Mouse (Mus musculus) lung, adult 2 months (tissue): ENCODE data around the gene Npr2.

Experiments used
- CTCF ChIP-seq: fragments of 200-500 bp; IDR thresholded peaks from 2 replicates; pipeline ENCODE4 v1.5.1; 2011; ENCODE audit warnings: mild to moderate bottlenecking, low read length, control low read depth; ENCODE audit not compliant: insufficient read depth
- POLR2A ChIP-seq: fragments of 200-500 bp; IDR thresholded peaks from 2 replicates; pipeline ENCODE4 v1.6.1; 2011; ENCODE audit warnings: low read depth, mild to moderate bottlenecking, control low read depth, low read length, borderline replicate concordance; ENCODE audit errors: extremely low read depth

DNA sequence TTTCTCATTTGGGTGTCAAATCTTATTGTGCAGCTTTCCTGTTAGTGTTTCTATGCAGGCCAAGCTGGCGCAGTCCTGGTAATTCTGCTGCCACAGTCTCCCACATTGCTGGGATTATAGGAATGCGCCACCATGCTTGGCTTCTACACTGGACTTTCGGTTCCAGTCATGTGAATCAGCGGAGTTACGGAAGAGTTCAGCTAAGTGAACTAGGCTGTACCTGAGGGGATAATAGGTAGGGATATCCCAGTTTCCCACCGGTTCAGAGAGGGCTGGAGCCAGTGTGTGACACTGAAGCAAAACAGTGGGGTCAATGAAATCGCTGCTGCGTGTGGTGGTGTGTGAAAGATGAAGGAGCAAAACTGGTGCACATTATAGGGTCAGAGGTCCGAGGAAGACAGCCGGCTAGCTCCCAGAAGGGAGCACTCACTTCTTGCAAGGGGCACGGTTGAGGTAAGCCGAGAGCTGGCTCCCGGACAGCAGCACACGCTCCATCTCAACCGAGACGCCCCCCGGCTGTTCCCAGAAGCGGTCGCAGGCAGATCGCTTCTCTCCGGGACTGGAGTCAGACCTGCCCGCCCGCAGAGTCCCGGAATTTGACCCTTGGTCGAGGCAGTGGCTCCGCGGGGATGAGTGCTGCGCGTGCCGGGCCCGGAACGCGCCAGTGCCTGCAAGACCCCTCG, 24.1 kb downstream of the Npr2 start:
- TF ChIP-seq CTCF (no peak), POLR2A (no peak)
